Mouse (Mus musculus) hindbrain, embryonic 16.5 days (tissue): ENCODE data around the gene Atp8a2. TPM values are rescaled to one million over a fixed set of nuclear protein-coding genes. Genes with fewer than 3 reads are reported as not detected.

ENCODE experiments used
- ATAC-seq: fragments of 200-750 bp; cut with Nextera tagmentation; 2 replicates; pipeline ENCODE4 v1.8.0; 2017; ENCODE audit warnings: moderate TSS enrichment, moderate library complexity
- H3K27ac ChIP-seq: fragments of 300-500 bp; sonication (generic); 2 replicates; pipeline ENCODE4 v1.5.1; 2014; ENCODE audit warnings: low read depth, mild to moderate bottlenecking, control low read depth, low read length, moderate library complexity
- H3K27me3 ChIP-seq: fragments of 300-500 bp; sonication (generic); replicated peaks from 2 replicates; pipeline ENCODE4 v1.6.1; 2014; ENCODE audit warnings: low read length; ENCODE audit not compliant: control insufficient read depth, insufficient read depth
- H3K36me3 ChIP-seq: fragments of 300-500 bp; sonication (generic); 2 replicates; pipeline ENCODE4 v1.6.1; 2014; ENCODE audit warnings: mild to moderate bottlenecking, low read length, moderate library complexity, mixed read lengths; ENCODE audit not compliant: control insufficient read depth, insufficient read depth
- H3K4me1 ChIP-seq: fragments of 300-500 bp; sonication (generic); 2 replicates; pipeline ENCODE4 v1.6.1; 2014; ENCODE audit warnings: low read depth, low read length; ENCODE audit not compliant: control insufficient read depth, insufficient read depth
- H3K4me2 ChIP-seq: fragments of 300-500 bp; sonication (generic); 2 replicates; pipeline ENCODE4 v1.6.1; 2014; ENCODE audit warnings: mild to moderate bottlenecking, low read length, control low read depth, moderate library complexity
- H3K4me3 ChIP-seq: fragments of 300-500 bp; sonication (generic); 2 replicates; pipeline ENCODE4 v1.5.1; 2014; ENCODE audit warnings: mild to moderate bottlenecking, low read length, control low read depth, moderate library complexity
- H3K9ac ChIP-seq: fragments of 300-500 bp; sonication (generic); 2 replicates; pipeline ENCODE4 v1.6.1; 2014; ENCODE audit warnings: low read depth, mild to moderate bottlenecking, control low read depth, low read length, moderate library complexity
- H3K9me3 ChIP-seq: fragments of 300-500 bp; sonication (generic); 2 replicates; pipeline ENCODE4 v1.6.1; 2014; ENCODE audit warnings: mild to moderate bottlenecking, low read length, moderate library complexity; ENCODE audit not compliant: control insufficient read depth
- WGBS: fragments of 180-500 bp; shearing (Covaris S2); extraction: QIAGEN DNeasy Blood & Tissue Kit; methylation state at CpG from one replicate; pipeline ENCODE4 v1.1.7; 2014; 5-methylcytosine and 5-hydroxymethylcytosine counted together
- polyA plus RNA-seq: library from polyadenylated mRNA; unstranded; fragments of >200 nt; fragmentation: Nextera tagmentation; extraction: Ambion mirVana; gene quantifications from 2 replicates; pipeline ENCODE4 v1.2.1, GENCODE M21; 2015

Gene Atp8a2
- polyA plus RNA-seq, 1 experiment from 2014 or later = 44.2 TPM

DNA sequence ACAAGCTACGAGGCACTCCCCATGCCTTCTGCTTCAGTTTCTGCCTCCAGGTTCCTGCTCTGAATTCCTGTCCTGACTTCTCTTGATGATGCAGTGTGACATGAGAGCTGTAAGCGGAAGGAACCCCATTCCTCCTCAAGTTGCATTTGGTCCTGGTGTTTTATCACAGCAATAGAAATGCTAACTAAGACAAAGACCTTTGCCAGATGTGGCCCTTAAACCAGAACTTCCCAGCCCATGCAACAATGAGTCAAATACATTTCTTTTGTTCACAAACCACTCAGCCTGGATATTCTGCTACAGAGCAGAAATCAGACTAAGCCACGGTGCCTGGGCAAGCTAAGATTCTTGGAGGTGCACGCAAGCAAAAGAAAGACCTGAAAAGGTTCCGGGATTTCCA, 268.2 kb downstream of the Atp8a2 start:
- Histone ChIP-seq H3K27me3 (no peaks in the 10 kb centered on the region), H3K36me3 (no peaks in the 10 kb centered on the region), H3K4me3 (no peak overlapping the region), H3K9me3 (no peaks in the 10 kb centered on the region), H3K4me2 (no peak overlapping the region), H3K4me1 (no peaks in the 10 kb centered on the region), H3K27ac (no peak overlapping the region), H3K9ac (no peak overlapping the region)
- WGBS = 83% methylated on average over 5 of the region's 5 CpGs
- no peak for ATAC-seq

GRCm38 (mm10) chr14:59927804-59928203, 269.2 kb downstream of the Atp8a2 start:
- Histone ChIP-seq H3K27ac (no peak overlapping the region), H3K4me2 (no peak overlapping the region), H3K9ac (no peak overlapping the region), H3K36me3 (0 out of 2 replicates have a peak, but pooled peaks cover 2% of the 10 kb centered on the region), H3K27me3 (no peaks in the 10 kb centered on the region), H3K9me3 (no peaks in the 10 kb centered on the region), H3K4me3 (no peak overlapping the region), H3K4me1 (no peaks in the 10 kb centered on the region)
- WGBS = 67% methylated on average over 5 of the region's 5 CpGs
- ATAC-seq = no peak

DNA sequence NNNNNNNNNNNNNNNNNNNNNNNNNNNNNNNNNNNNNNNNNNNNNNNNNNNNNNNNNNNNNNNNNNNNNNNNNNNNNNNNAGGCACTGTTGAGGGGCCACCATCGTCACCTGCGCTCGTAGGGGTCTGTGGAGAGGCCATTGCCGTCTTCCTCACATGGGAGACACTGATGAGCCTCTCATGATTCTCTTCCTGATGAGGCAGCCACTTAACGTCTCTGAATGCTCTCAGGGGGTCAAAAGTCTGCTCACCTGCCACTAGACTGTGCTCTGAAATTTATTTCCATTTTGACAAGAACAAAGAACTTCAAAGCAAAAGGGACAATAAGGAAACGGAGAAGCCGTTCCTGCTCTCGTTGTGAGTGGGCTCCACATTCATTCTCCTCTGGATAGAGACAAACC, 277.1 kb downstream of the Atp8a2 start:
- no peak overlapping the region for H3K4me3 ChIP-seq
- no peak overlapping the region for H3K9ac ChIP-seq
- H3K27ac ChIP-seq = no peak overlapping the region
- no peak overlapping the region for H3K4me2 ChIP-seq
- no peak for ATAC-seq
- 70% methylated on average over 8 of the region's 8 CpGs for WGBS
- H3K4me1 ChIP-seq = no peaks in the 10 kb centered on the region
- no peaks in the 10 kb centered on the region for H3K27me3 ChIP-seq
- no peaks in the 10 kb centered on the region for H3K9me3 ChIP-seq
- H3K36me3 ChIP-seq = 0 out of 2 replicates have a peak, but pooled peaks cover 2% of the 10 kb centered on the region

GRCm38 (mm10) chr14:59903484-59904130, 293.4 kb downstream of the Atp8a2 start:
- no peak overlapping the region for H3K4me3 ChIP-seq
- no peaks in the 10 kb centered on the region for H3K27me3 ChIP-seq
- no peak overlapping the region for H3K9ac ChIP-seq
- no peaks in the 10 kb centered on the region for H3K4me1 ChIP-seq
- H3K36me3 ChIP-seq = no peaks in the 10 kb centered on the region
- no peak overlapping the region for H3K27ac ChIP-seq
- 76% methylated on average over 7 of the region's 7 CpGs for WGBS
- H3K9me3 ChIP-seq = no peaks in the 10 kb centered on the region
- H3K4me2 ChIP-seq = no peak overlapping the region
- no peak for ATAC-seq

- no peak for ATAC-seq
- Histone ChIP-seq H3K9ac (no peak overlapping the region), H3K9me3 (no peaks in the 10 kb centered on the region), H3K36me3 (no peaks in the 10 kb centered on the region), H3K4me2 (no peak overlapping the region), H3K4me3 (no peak overlapping the region), H3K27ac (no peak overlapping the region), H3K4me1 (no peaks in the 10 kb centered on the region), H3K27me3 (no peaks in the 10 kb centered on the region)
- 66% methylated on average over 1 of the region's 1 CpGs for WGBS
Observed at GRCm38 (mm10) chr14:59893971-59894370, 303.0 kb downstream of the Atp8a2 start.

- Histone ChIP-seq H3K27me3 (no peaks in the 10 kb centered on the region), H3K36me3 (no peaks in the 10 kb centered on the region), H3K27ac (no peak overlapping the region), H3K4me1 (peaks cover 10% of the 10 kb centered on the region), H3K4me3 (no peak overlapping the region), H3K4me2 (no peak overlapping the region), H3K9me3 (no peaks in the 10 kb centered on the region), H3K9ac (no peak overlapping the region)
- ATAC-seq = no peak
- WGBS = 92% methylated on average over 8 of the region's 8 CpGs
Observed at GRCm38 (mm10) chr14:59892084-59892483, 304.9 kb downstream of the Atp8a2 start.

- 84% methylated on average over 5 of the region's 5 CpGs for WGBS
- Histone ChIP-seq H3K9me3 (no peaks in the 10 kb centered on the region), H3K4me1 (peaks cover 12% of the 10 kb centered on the region), H3K36me3 (no peaks in the 10 kb centered on the region), H3K27me3 (no peaks in the 10 kb centered on the region), H3K9ac (no peak overlapping the region), H3K27ac (no peak overlapping the region), H3K4me2 (no peak overlapping the region), H3K4me3 (no peak overlapping the region)
- ATAC-seq = no peak
Observed at GRCm38 (mm10) chr14:59891491-59891890, 305.5 kb downstream of the Atp8a2 start.

DNA sequence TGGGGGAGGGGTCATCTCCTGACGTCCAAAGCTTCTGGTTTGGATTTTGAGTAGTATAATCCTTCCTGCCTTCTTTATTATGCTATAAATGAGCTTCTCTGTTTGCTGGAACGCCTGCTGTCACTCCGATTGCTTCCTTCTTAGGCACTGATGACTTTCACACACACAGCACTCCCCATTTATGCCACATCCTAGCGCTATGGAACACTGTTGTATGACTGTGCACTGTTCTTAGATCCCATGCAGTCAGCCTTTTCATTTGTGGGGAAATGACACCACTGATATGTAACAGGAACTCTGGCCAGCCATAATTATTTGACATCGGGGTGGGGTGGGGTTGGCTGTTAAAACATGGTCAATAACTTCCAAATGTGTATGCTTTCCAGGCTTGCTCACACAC, 306.2 kb downstream of the Atp8a2 start:
- Histone ChIP-seq H3K4me1 (peaks cover 12% of the 10 kb centered on the region), H3K4me2 (no peak overlapping the region), H3K36me3 (no peaks in the 10 kb centered on the region), H3K9me3 (no peaks in the 10 kb centered on the region), H3K9ac (no peak overlapping the region), H3K27ac (no peak overlapping the region), H3K27me3 (no peaks in the 10 kb centered on the region), H3K4me3 (no peak overlapping the region)
- 69% methylated on average over 5 of the region's 5 CpGs for WGBS
- no peak for ATAC-seq

DNA sequence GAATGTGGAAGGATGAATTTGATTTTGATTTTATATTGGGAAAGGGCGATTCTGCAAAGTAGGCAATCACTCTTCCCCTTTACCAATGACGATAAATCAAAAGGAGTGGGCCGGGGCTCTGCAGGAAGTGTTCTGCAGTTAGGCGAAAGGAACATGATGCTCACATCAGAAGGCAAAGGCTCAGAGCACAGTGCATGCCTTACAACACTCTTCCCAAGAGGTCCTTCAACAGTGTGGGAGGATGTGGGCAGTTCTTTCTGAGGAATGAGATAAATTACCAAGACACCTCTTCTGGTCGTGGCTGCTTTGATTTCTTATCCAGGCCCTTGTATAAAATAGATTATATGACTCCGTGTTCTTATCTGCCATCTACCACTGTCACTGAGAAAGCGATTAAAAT, 306.9 kb downstream of the Atp8a2 start:
- Histone ChIP-seq H3K9me3 (no peaks in the 10 kb centered on the region), H3K27me3 (no peaks in the 10 kb centered on the region), H3K4me2 (no peak overlapping the region), H3K27ac (no peak overlapping the region), H3K4me1 (peaks cover 12% of the 10 kb centered on the region), H3K36me3 (no peaks in the 10 kb centered on the region), H3K9ac (no peak overlapping the region), H3K4me3 (no peak overlapping the region)
- 83% methylated on average over 7 of the region's 7 CpGs for WGBS
- no peak for ATAC-seq

DNA sequence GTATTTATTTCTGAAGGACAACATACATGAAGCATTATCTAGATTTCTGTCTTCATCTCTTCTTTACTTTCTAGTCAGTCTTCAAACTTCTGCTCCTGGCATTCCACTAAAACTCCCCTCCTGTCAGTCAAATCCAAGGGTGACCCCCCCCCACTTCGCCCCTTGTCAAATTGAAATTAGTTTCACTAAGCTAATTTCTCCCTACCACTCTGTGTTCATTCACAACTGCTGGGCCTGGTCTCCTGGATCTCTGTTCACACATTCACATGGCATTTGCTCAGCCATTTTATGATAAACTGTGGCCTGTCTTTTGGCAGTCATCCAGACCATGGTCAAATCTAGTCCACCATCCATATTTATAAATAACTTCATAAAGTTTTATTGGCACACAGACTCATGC, 308.5 kb downstream of the Atp8a2 start:
- H3K4me2 ChIP-seq = no peak overlapping the region
- no peak for ATAC-seq
- H3K4me3 ChIP-seq = no peak overlapping the region
- H3K9ac ChIP-seq = no peak overlapping the region
- peaks cover 12% of the 10 kb centered on the region for H3K4me1 ChIP-seq
- no peaks in the 10 kb centered on the region for H3K9me3 ChIP-seq
- H3K36me3 ChIP-seq = no peaks in the 10 kb centered on the region
- H3K27ac ChIP-seq = no peak overlapping the region
- no peaks in the 10 kb centered on the region for H3K27me3 ChIP-seq
- 73% methylated on average over 1 of the region's 1 CpGs for WGBS
